Mouse (Mus musculus) embryonic fibroblast, embryonic 13.5 days (primary cell): ENCODE measurements at regions not wholly inside any gene's neighbourhood (a gene's known extent, or its start where the extent isn't known, plus 50 kb on each side); places are given as distances from the start of the nearest gene placed in this dataset.

Source experiments
- H3K27ac ChIP-seq: 2 replicates; pipeline ENCODE4 v1.5.1; 2012; ENCODE audit warnings: low read length, control low read depth, inconsistent platforms; ENCODE audit not compliant: insufficient read depth
- H3K4me1 ChIP-seq: 2 replicates; pipeline ENCODE4 v1.6.1; 2011; ENCODE audit warnings: low read length; ENCODE audit not compliant: control insufficient read depth, insufficient read depth
- H3K4me3 ChIP-seq: 2 replicates; pipeline ENCODE4 v1.5.1; 2011; ENCODE audit warnings: mild to moderate bottlenecking, control low read depth, low read length; ENCODE audit not compliant: insufficient read depth
- CTCF ChIP-seq: IDR thresholded peaks from 2 replicates; pipeline ENCODE4 v1.5.1; 2011; ENCODE audit warnings: mild to moderate bottlenecking, control low read depth, low read length, moderate library complexity, borderline replicate concordance; ENCODE audit not compliant: insufficient read depth
- POLR2A ChIP-seq: IDR thresholded peaks from 2 replicates; pipeline ENCODE4 v1.6.1; 2011; ENCODE audit warnings: low read depth, mild to moderate bottlenecking, control low read depth, low read length, moderate library complexity

- TF ChIP-seq CTCF (no peak), POLR2A (no peak)
- Histone ChIP-seq H3K27ac (peak overlapping the region; percentile 3; the same call in 1 of the 2 replicates), H3K4me3 (no peak overlapping the region), H3K4me1 (peaks cover 3% of the 10 kb centered on the region; the same call in 1 of the 2 replicates)
Measured at GRCm38 (mm10) chr4:53307121-53307520, 133.1 kb upstream of the Slc44a1 start.

GRCm38 (mm10) chr4:53304782-53305385, 135.3 kb upstream of the Slc44a1 start:
- H3K4me3 ChIP-seq = no peak overlapping the region
- H3K4me1 ChIP-seq = peaks cover 3% of the 10 kb centered on the region; the same call in 1 of the 2 replicates
- H3K27ac ChIP-seq = no peak overlapping the region
- TF ChIP-seq POLR2A (no peak), CTCF (no peak)

- peak overlapping the region; percentile 48; the same call in 1 of the 2 replicates for H3K27ac ChIP-seq
- H3K4me1 ChIP-seq = peaks cover 3% of the 10 kb centered on the region; the same call in 1 of the 2 replicates
- no peak overlapping the region for H3K4me3 ChIP-seq
- TF ChIP-seq POLR2A (no peak), CTCF (no peak)
Measured at GRCm38 (mm10) chr4:53304290-53304654, 135.9 kb upstream of the Slc44a1 start.

GRCm38 (mm10) chr4:53303621-53304289, 136.5 kb upstream of the Slc44a1 start:
- H3K4me3 ChIP-seq = no peak overlapping the region
- H3K4me1 ChIP-seq = peaks cover 3% of the 10 kb centered on the region; the same call in 1 of the 2 replicates
- TF ChIP-seq POLR2A = no peak
- no peak for TF ChIP-seq CTCF
- H3K27ac ChIP-seq = peak overlapping the region; percentile 48

GRCm38 (mm10) chr4:53297975-53298374, 138.3 kb upstream of the Abca1 start:
- H3K27ac ChIP-seq = no peak overlapping the region
- TF ChIP-seq CTCF (no peak), POLR2A (no peak)
- no peaks in the 10 kb centered on the region for H3K4me1 ChIP-seq

GRCm38 (mm10) chr4:53292606-53293005, 132.9 kb upstream of the Abca1 start:
- TF ChIP-seq POLR2A (no peak), CTCF (no peak)
- Histone ChIP-seq H3K4me1 (no peaks in the 10 kb centered on the region), H3K4me3 (no peak overlapping the region), H3K27ac (no peak overlapping the region)

More at GRCm38 (mm10) chr4:53297975-53298374, 138.3 kb upstream of the Abca1 start:
- no peak overlapping the region for H3K4me3 ChIP-seq

- no peaks in the 10 kb centered on the region for H3K4me1 ChIP-seq
- H3K4me3 ChIP-seq = no peak overlapping the region
- TF ChIP-seq CTCF (no peak), POLR2A (no peak)
- H3K27ac ChIP-seq = no peak overlapping the region
Measured at GRCm38 (mm10) chr4:53277741-53278525, 118.2 kb upstream of the Abca1 start.

GRCm38 (mm10) chr4:53270433-53270832, 110.7 kb upstream of the Abca1 start:
- H3K4me3 ChIP-seq = no peak overlapping the region
- no peaks in the 10 kb centered on the region for H3K4me1 ChIP-seq
- no peak overlapping the region for H3K27ac ChIP-seq
- no peak for TF ChIP-seq POLR2A
- no peak for TF ChIP-seq CTCF

- no peaks in the 10 kb centered on the region for H3K4me1 ChIP-seq
- H3K4me3 ChIP-seq = no peak overlapping the region
- H3K27ac ChIP-seq = no peak overlapping the region
- TF ChIP-seq CTCF = no peak
- no peak for TF ChIP-seq POLR2A
Measured at GRCm38 (mm10) chr4:53269999-53270398, 110.3 kb upstream of the Abca1 start.

- H3K4me1 ChIP-seq = no peaks in the 10 kb centered on the region
- TF ChIP-seq POLR2A (no peak), CTCF (no peak)
- no peak overlapping the region for H3K4me3 ChIP-seq
- H3K27ac ChIP-seq = no peak overlapping the region
Measured at GRCm38 (mm10) chr4:53269251-53269842, 109.7 kb upstream of the Abca1 start.
